Mouse (Mus musculus) frontal cortex, adult 2 months (tissue): ENCODE results near the gene Hcst. TPM values are rescaled to one million over a fixed set of nuclear protein-coding genes. Genes with fewer than 3 reads are reported as not detected.

Experiments
- DNase-seq, 2 experiments: peaks; one replicate each; pipeline ENCODE4 v3.0.0; 2022; ENCODE audit warnings: low spot score in 1 of 2; ENCODE audit errors: extremely low spot score in 1 of 2
- polyA plus RNA-seq: library from polyadenylated mRNA; depleted of rRNA; stranded (reverse); fragments of >200 nt; gene quantifications from 2 replicates; pipeline ENCODE4 v1.2.3, GENCODE M21; 2012; rRNA removed

Hcst gene
- 1.5 and 2.2 TPM in 2 replicates for polyA plus RNA-seq

DNA sequence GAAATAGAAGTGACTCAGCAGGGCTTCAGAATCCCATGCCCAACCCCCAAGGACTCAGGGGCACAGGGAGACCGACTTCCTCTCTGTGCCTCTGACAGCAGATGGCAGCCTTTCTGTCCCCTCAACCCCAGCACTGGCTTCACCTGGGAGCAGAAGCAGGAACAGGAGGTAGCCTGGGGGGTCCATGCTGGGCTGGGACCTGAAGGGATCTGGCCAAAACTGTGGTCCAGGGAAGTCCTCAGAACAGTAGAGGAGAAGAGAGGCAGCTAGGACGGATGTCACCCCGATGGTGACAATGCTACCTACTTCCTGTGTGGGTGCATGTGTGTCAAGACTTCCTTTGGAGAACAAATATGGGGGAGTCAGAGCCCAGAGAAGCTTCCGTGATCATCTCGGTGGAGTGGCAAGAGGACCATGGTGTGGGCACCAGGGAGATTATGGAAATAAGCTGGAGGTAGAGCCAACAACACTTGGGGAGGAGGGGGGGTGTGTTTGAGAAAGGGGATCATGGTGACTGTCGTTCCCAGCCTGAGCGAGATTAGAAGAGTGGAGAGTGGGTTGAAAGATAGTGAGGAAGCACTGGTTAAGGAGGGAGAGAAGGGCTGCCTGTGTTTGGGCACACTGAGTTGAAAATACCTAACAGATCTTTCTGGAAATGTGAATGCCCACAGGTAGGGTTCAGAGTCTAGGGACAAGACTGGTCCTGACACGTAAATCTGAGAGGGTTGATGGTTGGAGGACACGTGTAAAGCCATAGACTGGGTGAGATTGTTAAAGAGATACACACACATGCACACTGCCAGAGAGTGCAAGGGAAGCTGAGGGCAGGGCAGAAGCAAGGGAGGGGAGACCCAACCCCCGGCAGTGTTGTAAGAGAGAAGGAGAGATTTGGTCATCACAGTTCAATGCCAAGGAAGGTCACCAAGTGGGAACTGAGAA, at the start of gene Hcst:
Hcst (minus strand) TSS at position 294 of the 939 bp plus-strand sequence.
- DNase-seq, result no peak

DNA sequence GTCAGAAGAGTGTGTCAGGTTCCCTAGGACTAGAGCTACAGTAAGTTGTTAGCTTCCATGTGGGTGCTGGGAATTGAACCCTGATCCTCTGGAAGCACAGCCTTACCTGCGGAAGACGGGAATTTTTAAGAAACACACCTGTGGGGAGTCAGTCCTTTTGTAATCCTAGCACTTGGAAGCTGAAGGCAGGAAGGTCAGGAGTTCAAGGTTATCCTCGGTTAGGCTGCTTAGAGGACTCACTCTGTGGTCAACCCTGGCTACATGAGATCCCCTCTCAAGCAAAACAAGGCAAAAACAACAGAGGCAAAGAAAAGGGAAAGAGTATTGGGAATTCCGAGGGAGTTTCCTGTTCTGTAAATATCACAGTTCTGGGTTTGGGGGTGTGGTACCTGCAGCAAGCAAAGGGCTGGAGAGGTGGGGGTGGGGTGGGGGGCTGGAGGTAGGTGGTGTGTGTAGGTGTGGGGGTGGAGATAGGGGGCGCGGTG, 45.2 kb upstream of the Hcst start:
- no peak for DNase-seq

DNA sequence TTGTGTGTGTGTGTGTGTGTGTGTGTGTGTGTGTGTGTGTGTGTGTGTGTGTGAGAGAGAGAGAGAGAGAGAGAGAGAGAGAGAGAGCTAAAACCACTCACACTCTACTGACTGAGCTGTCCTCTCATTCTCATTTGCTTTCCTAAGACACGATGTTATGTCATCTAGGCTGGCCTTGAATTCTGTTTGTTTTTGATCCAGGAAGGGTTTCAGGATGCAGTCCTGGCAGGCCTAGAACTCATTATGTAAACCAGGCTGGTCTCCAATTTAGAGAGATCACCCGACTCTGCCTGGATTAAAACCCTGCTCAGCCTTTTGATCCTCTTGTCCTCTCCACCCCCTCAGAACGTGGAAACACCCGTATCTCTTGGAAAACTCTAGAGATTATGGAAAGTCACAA, 44.3 kb upstream of the Hcst start:
- no peak for DNase-seq

DNA sequence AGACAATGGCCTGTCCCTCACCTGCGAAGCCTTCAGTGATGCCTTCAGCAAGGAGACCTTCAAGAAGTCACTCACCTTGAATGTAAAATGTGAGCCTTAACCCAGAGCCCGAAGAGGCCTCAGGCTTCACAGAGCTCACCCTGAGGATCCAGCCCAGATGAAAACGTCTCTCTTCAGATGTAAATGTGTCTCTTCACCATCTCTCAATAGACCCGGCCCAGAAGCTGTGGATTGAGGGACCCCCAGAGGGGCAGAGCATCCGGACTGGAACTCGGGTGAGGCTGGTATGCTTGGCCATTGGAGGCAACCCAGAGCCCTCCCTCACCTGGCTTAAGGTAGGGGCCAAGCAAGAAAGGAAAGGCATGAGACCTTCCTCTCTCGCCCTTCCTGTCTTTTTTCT, 43.9 kb upstream of the Hcst start:
- no peak for DNase-seq

DNA sequence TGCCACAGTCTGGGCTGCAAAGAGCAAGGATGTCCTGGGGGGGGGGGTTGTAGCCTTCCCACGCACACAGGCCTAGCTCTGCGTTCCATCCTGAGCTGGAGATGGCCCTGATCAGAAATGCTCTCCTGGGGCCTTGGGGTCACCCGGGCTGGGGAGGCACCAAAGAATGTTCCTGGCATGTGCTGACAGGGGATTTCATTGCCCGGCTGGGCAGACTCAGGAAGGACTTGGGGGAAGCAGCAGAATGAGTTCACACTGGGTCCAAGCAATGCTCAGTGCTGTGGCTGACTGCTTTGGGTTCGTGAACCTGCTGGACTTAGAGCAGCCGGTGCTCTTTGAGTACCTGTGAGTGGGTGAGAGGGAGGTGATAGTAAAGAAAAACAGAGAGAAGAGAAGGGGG, 39.8 kb upstream of the Hcst start:
- DNase-seq, result no peak

DNA sequence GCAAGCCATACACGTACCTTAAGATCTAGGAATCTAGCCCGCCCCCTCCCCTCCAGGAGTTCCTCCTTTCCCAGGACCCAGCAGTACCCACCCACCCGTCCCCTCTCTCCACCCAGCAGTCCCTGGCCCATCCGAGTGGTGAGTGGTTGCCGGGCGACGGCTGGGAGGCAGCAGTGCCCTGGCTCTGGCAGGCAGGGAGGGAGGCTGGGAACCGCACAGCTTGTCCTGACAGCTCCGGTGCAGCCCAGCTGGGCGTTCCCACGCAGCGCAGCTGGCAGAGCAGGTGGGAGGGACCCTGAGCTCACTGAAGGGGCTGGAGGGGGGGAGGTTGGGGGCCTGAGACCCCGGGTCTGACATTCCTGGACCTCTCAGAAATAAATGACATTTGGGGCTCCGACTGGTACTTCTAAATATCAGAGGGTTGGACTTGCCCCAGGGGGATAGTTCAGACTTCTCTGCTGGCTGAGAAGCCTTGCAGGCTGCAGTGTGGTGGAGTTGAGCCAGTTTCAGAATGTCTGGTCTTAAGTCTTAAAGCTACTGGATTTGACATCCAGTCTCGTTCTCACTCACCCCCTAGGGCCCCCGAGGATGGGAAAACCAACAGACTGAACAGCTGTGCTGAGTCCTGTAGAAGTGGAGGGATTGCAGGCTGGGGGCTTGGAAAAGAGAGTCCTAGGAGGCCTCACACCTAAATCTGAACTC, 38.1 kb upstream of the Hcst start, which contains the start of the genes Kirrel2 and Nphs1:
Kirrel2 (minus strand) TSS at position 62 of the 702 bp plus-strand sequence.
Nphs1 (plus strand) TSS at position 687 of the 702 bp plus-strand sequence.
- peak in 1 of 2 experiments; percentile 68 for DNase-seq

DNA sequence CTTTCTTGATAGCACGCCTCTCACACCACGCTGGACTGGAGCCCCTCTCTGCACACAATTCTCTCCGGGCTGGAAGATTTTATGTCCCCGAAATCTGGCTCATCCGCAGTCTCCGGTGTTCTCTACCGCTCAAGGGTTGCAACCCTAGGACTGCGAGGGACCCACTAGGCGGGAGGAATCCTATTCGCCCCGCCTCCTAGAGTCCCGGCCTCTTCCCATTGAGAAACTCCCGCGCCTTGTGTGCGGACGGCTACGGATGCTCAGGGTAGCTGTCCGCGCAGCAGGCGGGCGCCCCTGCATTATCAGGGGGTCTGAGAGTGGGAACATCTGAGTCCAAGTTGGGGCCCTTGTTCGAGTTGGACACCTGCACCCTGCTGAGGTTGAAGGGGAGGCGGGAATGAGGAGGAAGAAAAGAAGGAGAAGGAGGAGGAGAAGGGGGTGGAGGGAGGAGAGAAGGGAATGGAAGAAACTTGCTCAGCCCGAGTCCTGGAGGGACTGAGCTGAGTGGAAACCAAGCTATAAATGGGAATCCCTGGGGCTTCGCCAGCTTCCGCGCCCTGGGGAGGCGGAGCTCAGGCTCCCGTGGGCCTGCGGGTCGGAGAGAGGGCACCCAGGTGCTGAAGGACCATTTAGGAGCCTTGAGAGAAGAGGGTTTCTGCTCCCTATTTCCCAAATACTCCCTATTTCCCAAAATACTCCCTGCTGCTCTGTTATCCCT, 37.4 kb upstream of the Hcst start:
- no peak for DNase-seq

DNA sequence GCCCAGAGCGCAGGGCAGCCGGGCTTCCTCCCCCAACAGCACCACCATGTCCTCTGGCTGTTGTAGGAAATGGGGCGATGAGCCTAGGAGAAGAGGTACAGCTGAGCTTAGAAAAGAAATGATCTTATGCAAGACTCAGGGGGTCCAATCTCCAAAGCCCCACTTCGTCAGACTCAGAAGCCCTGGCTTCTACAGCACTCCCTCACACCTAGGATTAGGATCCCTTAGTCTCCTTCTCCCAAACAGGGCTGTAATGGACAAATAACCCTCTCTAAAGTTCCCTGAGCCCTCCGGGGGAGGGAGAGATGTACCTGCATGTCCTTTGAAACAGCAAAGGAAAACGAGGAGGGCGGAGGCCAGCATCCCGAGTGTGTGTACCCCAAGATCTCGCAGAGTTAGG, 36.8 kb upstream of the Hcst start:
- no peak for DNase-seq

DNA sequence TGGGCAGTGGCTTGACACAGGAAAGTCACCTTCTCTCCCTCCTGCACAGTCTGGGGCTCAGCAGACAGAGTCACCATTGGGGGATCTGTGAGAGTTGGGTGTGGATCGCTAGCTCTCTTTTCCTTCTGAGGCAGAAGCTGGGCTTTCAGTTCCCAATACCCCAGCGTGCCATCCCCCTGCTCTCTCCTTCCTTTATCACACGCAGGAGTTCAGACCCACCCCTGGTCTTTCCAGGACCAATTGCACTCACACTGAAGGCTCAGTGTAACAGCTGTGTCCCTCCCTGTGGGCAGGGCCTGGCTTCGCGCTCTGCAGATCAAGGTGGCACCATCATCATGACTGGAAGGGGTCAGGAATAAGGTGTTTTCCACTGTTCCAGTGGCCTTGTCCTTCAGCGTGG, 34.6 kb upstream of the Hcst start:
- DNase-seq, result no peak

DNA sequence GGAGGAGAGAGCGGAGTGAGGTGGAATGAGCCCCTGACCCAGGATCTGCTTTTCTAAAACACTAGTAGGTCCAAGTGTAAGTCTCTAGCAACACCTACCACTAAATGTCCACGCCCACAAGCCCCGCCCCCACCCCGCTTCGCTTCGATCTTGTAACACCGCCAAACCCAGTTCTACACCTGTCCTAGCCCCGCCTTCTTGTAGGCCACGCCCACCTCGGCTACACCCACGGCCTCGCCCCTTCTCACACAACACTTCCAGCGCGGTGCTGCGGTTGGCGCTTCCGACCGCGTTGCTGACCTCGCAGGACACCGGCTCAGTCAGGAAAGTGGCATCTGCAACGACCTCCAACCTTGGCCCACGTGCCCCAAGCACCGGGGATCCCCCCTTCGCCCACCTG, 34.1 kb upstream of the Hcst start:
- no peak for DNase-seq

DNA sequence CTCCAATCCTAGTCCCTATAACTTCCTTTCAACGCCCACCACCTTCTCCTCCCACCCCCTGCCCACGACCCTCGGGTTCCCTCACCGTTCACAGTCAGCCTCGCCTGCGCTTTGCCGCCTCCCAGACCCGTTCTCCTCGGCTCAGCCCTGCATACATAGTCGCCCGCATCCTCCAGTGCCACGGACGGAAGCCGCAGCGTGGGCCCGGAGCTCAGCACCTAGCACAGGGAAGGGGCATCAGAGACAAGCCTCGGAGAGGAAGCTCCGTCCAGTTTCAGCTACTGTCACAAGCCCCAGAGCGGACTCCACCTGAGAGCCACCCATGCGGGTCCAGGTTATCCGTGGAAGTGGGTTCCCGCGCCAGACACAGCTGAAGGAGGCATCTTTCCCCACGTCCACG, 33.7 kb upstream of the Hcst start:
- DNase-seq, result no peak

DNA sequence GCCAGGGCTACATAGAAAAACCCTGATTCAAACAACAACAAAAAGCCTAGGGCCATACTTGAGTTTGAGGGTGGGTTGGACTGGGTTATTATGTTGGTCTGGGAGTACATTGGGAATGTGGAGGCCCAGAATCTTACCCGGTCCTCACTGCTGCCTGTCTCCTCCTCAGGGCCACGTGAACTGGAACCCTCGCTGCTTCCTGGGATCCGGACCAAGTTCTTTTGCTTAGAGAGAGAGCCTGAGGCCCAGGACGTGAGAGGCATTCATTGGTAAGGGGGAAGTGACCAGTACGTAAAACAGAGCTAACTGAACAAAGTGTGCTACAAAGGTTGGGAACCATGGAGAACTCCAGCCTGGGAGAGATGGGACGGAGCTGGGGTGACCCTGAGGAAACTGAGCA, 30.6 kb upstream of the Hcst start:
- DNase-seq, result no peak

DNA sequence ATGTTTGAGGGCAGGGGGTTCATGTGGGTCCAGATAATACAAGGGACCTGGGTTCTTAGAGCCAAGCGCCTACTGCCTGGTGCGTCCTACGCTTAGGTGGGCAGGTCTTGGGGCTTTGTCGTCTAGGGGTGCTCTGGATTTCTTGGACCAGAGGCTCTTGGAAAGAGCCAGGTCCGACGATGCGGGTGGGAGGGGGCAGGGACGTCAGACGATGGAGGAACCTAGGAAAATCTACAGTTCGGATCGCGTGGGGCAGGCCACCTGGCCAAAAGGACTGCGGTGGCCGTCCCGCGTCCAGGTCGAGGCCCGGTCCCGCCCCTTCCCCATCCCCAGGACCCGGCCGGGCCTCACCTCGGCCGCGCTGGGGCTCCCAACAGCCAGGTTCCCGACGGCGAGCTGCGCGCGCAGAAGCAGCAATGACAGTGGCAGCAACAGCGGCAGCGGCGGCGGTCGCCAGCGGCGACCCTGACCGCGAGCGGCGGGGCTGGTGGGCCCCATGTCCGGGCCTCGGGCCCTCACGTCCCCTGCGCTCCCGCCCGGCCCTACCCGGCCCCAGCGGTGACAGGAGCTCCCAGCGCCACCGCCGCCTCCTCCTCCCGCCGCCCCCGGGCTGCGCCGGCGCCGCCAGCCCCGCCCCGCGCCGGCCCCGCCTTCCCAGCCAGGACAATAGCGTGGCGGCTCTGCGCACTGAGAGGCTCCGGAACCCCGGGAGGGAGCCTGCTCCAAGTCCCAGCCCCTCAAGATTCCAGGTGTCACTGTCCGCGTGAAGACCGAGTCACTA, 25.5 kb upstream of the Hcst start, which contains the start of gene Aplp1:
Aplp1 (minus strand) TSS at position 565 of the 781 bp plus-strand sequence.
- peak in 1 of 2 experiments; percentile 83 for DNase-seq

DNA sequence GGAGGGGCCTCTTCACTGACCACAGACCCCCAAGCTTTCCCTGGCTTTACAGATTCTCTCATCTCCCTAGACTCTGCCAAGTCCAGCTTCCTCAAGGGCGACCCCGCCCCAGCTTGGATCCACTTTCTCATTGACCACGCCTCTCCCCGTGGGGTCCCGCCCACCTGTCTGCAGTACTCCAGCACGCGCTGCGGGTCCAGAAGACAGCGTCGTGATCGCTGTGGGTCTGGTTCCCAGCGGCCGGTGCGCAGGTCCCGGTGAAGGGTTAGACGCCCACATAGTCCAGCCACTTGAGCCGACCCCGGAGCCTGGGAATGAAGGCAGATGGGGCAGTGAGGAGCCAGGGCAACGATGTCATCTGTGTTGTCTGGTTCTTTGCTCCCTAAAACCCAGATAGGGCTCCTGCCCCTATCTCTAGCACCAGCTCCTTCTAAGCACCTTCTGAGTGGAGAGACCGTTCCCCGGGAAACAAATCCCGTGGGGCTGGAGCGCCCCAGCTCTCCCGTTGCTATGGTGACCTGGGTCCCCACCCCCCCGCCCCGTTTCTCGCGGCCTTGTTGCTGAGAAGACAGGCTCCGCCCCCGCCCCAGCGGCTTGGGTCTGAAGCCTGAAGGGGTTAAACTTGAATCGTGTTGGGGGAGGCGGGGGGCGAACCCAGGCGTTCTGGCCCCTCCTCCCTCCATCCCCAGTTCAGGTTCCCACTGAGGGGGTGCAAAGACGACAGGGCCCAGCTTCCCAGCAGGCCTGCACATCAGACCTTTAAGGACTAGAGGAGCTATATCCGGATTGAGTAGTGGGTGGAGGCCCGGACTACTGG, 24.7 kb upstream of the Hcst start:
- DNase-seq, result peak; percentile 61 to 75

DNA sequence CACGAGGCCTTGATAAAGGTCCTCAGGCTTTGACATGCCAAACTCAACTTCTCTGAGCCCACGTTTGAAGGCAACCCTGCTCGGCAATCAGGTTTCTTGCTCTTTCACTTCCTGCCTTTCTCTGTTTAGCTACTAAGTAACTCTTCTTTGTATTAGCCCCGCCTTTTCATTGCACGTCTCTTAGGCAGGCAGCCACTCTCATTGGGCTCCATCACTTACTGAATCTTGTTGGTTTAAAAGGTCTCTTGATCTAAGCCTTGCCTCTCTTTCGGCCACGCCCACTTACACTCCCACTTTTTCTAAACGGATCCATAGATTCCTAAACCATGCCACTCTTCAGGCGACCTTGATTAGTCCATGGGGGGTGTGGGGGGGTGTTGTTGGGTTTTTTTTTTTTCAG, 24.0 kb upstream of the Hcst start:
- no peak for DNase-seq

DNA sequence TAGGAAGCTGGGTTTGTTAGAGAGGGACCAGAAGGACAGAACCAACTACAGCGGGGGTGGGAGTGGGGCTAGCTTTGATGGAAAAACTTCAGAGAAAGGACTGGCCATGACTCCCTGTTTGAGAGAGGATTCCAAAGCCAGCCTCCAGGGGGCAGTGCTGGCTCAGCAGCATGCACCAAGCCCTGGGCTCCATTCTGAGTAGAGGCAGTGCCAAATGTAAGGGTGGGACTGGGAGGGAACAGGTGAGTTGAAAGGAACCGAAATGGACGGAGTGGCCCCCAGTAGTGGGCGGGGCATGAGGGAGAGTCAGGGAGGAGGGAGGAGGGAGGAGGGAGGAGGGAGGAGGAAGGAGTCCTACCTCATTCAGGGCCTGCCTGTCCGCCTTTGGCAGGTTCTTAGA, 21.0 kb upstream of the Hcst start:
- peak in 1 of 2 experiments; percentile 78 for DNase-seq

DNA sequence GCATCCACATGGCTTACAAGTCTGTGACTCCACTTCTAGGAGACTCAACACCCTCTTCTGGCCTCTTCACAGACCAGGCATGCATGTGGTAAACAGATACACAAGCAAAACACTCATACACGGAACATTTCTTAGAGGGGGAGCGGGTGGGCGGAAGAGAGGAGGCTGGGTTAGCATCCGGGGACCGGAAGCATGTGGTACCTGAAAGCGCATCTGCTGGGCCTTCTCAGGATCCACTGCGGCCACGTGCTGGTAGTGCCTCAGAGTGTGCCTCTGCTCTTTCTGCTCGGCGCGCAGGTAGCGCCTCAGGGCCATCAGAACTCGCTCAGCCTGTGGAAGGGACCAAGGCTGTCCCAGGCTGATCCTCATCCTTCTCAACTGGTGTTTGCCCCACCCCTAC, 20.1 kb upstream of the Hcst start:
- DNase-seq, result no peak

DNA sequence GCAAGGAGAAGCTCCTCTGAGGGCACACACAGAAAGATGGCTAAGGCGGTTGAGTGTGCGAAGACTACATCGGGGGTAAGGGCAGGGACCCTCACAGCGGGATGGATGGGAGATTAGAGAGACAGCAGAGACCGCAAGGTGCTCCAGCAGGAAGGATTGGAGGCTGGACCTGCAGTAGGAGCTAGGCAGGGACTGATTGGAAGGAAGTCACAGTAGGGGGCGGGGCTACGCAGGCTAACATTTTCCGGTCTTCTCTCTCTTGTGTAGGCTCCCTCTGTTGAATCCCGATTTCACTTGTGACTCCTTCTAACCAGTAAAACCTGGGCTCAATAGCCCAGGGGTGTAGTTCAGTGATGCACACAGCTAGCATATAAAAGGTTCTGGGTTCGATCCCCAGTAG, 17.2 kb upstream of the Hcst start:
- no peak for DNase-seq

DNA sequence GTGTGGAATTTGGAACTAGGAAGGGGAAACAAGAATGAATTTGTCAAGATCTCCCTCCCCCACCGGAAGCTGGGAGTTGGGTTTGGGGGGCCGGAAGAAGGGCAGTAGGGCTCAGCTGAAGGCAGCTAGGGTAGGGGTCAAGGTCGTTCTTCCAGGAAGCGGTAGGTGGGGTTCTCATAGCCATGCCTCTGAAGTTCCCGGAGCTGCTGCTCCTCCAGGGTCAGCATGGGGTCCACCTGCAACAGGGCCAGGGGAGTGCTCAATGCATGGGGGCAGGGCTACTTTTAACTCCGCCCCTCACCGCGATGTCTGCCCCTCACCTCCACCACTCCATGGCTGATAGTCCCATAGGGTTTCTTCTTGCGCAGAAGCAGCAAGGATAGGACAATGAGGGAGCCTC, 15.5 kb upstream of the Hcst start:
- DNase-seq, result no peak
